26 mouse cellular contexts compared by ENCODE assay signal in the genomic region with DNA sequence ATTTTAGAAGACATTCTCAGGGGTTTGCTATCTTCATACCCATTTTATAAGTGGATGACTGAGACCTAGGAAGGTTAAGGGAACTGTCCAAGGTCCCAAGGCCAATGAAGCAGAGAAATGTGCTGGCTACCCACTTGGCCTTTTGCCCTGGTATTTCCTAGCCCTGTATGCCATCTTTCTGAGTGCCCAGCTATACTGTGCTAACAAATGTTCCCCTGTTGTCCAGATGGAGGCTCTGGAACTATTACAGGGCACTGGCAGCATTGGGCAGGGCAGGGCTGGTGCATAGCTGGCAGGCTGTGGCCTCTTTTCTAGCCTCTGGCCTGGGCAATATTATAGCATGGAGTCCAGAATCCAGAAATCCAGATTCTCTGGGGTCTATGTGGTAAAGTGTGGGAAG. TPM values are rescaled to one million over a fixed set of nuclear protein-coding genes. Genes with fewer than 3 reads are reported as not detected.
DNase-seq lines count a peak whose midpoint lies in the region; ATAC-seq and TF ChIP-seq lines count a peak whose summit lies in the region.
"Had no signal": no experiment of that assay in that cellular context is flagged by ENCODE, and none has a peak within 500 bp of the region (broad histone marks: within the 10 kb centered on the region; RNA-seq: fewer than 3 reads in every experiment).

No protein-coding gene starts in this region.

- H3K27ac ChIP-seq in midbrain, postnatal 0 days (ENCODE audit: low read depth, low read length) = no peak overlapping the region
- no peak overlapping the region for H3K27ac ChIP-seq in midbrain, embryonic 15.5 days
- H3K27ac ChIP-seq: heart, adult 2 months; heart, embryonic 15.5 days; hindbrain, embryonic 15.5 days; kidney, postnatal 0 days; limb, embryonic 13.5 days; liver, embryonic 12.5 days; neural tube, embryonic 12.5 days had no signal

- no peak overlapping the region for H3K9ac ChIP-seq in midbrain, postnatal 0 days (replicated peaks; ENCODE audit: low read length, poor library complexity, severe bottlenecking)
- no peak overlapping the region for H3K9ac ChIP-seq in midbrain, embryonic 15.5 days
- H3K9ac ChIP-seq: forebrain, postnatal 0 days; heart, embryonic 15.5 days; hindbrain, embryonic 15.5 days; limb, embryonic 13.5 days; liver, embryonic 12.5 days; neural tube, embryonic 12.5 days had no signal

- H3K9me3 ChIP-seq in midbrain, postnatal 0 days (ENCODE audit: low read length) = no peaks in the 10 kb centered on the region
- H3K9me3 ChIP-seq in midbrain, embryonic 15.5 days = no peaks in the 10 kb centered on the region
- H3K9me3 ChIP-seq: heart, embryonic 15.5 days; hindbrain, embryonic 15.5 days; limb, embryonic 13.5 days; liver, embryonic 12.5 days; neural tube, embryonic 12.5 days had no signal

- no peaks in the 10 kb centered on the region for H3K4me1 ChIP-seq in midbrain, postnatal 0 days (ENCODE audit: insufficient read depth, low read length)
- H3K4me1 ChIP-seq in midbrain, embryonic 15.5 days = peaks cover 16% of the 10 kb centered on the region; the same call in 1 of the 2 replicates

- ATAC-seq in midbrain, postnatal 0 days (ENCODE audit: low FRiP score) = no peak; the same call in 1 of the 2 replicates
- ATAC-seq in midbrain, embryonic 15.5 days (replicated peaks) = no peak
- ATAC-seq: activated CD4-positive, CD25-positive, alpha-beta regulatory T cell, adult 4 months; forebrain, postnatal 0 days; liver, embryonic 12.5 days had no signal

- peak; percentile 46 for DNase-seq in midbrain, postnatal 0 days (ENCODE audit: low spot score)
- peak; percentile 54 to 56 for DNase-seq in cerebellum, adult 18-20 months
- peak; percentile 74 to 75 for DNase-seq in cerebellum, postnatal 14 days
- no peak for DNase-seq in layer of hippocampus, adult 11-12 months (ENCODE audit: low spot score)
- no peak for DNase-seq in testis, postnatal 10 days (ENCODE audit: low spot score)
- no peak for DNase-seq in embryo, embryonic 11 days
- DNase-seq: adrenal gland, postnatal 25 days; forebrain, postnatal 0 days; heart, postnatal 36 days; kidney, adult 2 months; retina, postnatal 1 day; right cerebral cortex, postnatal 4 days; thymus, postnatal 36 days had no signal

- H3K4me2 ChIP-seq in midbrain, postnatal 0 days (ENCODE audit: low read depth, low read length, poor library complexity, severe bottlenecking) = no peak overlapping the region
- no peak overlapping the region for H3K4me2 ChIP-seq in midbrain, embryonic 15.5 days
- H3K4me2 ChIP-seq: heart, embryonic 15.5 days; hindbrain, embryonic 15.5 days; limb, embryonic 13.5 days; liver, embryonic 12.5 days; midbrain, embryonic 11.5 days; neural tube, embryonic 12.5 days had no signal

- H3K36me3 ChIP-seq in midbrain, postnatal 0 days (ENCODE audit: insufficient read depth, low read length) = no peaks in the 10 kb centered on the region
- no peaks in the 10 kb centered on the region for H3K36me3 ChIP-seq in midbrain, embryonic 15.5 days (replicated peaks)
- H3K36me3 ChIP-seq: heart, embryonic 15.5 days; hindbrain, embryonic 15.5 days; liver, embryonic 12.5 days; neural tube, embryonic 12.5 days had no signal

- no peak for TF ChIP-seq CTCF in midbrain, postnatal 0 days (IDR thresholded peaks at IDR 0.05)

- H3K4me3 ChIP-seq in midbrain, postnatal 0 days (ENCODE audit: low read depth, low read length) = no peak overlapping the region
- H3K4me3 ChIP-seq in midbrain, embryonic 15.5 days = no peak overlapping the region
- H3K4me3 ChIP-seq: heart, adult 2 months; heart, embryonic 15.5 days; hindbrain, embryonic 15.5 days; limb, embryonic 13.5 days; liver, embryonic 12.5 days; neural tube, embryonic 12.5 days had no signal

- no peaks in the 10 kb centered on the region for H3K27me3 ChIP-seq in midbrain, postnatal 0 days (ENCODE audit: insufficient read depth, low read length)
- no peaks in the 10 kb centered on the region for H3K27me3 ChIP-seq in midbrain, embryonic 15.5 days (replicated peaks)
- H3K27me3 ChIP-seq: hindbrain, embryonic 15.5 days; limb, embryonic 13.5 days; neural tube, embryonic 12.5 days had no signal

RNA-seq across cellular contexts. Expression of gene Fbln2, which starts 28.7 kb away (rescaled TPM):
- total RNA-seq in midbrain, postnatal 0 days (2014; rRNA removed) = 32.0 and 33.5 TPM in 2 replicates
- polyA plus RNA-seq in midbrain, postnatal 0 days (2015; fragmentation: Nextera tagmentation; extraction: Ambion mirVana) = 12.1 and 15.3 TPM in 2 replicates
- polyA plus RNA-seq in midbrain, embryonic 15.5 days (2015; fragmentation: Nextera tagmentation; extraction: Ambion mirVana) = 15.1 and 16.7 TPM in 2 replicates
- total RNA-seq: common myeloid progenitor, adult 5-6 weeks; megakaryocyte progenitor cell, adult 5-6 weeks; monocyte, adult 5-6 weeks had no signal

Comparison
In these comparisons a context has a peak if more than half of its experiments do, and no peak if none do; other contexts are left out.
1. DNase-seq: peak in midbrain, postnatal 0 days (single experiment), cerebellum, adult 18-20 months (2 of 2) and cerebellum, postnatal 14 days (2 of 2); none in layer of hippocampus, adult 11-12 months (single experiment), testis, postnatal 10 days (single experiment) and embryo, embryonic 11 days (single experiment).